Mouse (Mus musculus) stomach, embryonic 16.5 days (tissue): Measurements from ENCODE around the gene Tm4sf20. TPM values are rescaled to one million over a fixed set of nuclear protein-coding genes. Genes with fewer than 3 reads are reported as not detected.

Source experiments
- ATAC-seq: fragments of 200-750 bp; cut with Nextera tagmentation; 2 replicates; pipeline ENCODE4 v1.8.0; 2017; ENCODE audit warnings: moderate number of reproducible peaks, moderate TSS enrichment; ENCODE audit not compliant: insufficient read depth, low FRiP score
- H3K27ac ChIP-seq: fragments of 300-500 bp; sonication (generic); 2 replicates; pipeline ENCODE4 v1.5.1; 2014; ENCODE audit warnings: low read length
- H3K27me3 ChIP-seq: fragments of 300-500 bp; sonication (generic); 2 replicates; pipeline ENCODE4 v1.6.1; 2014; ENCODE audit warnings: low read length, control low read depth, mixed read lengths; ENCODE audit not compliant: control insufficient read depth, insufficient read depth
- H3K36me3 ChIP-seq: fragments of 300-500 bp; sonication (generic); 2 replicates; pipeline ENCODE4 v1.6.1; 2014; ENCODE audit warnings: low read length; ENCODE audit not compliant: control insufficient read depth, insufficient read depth
- H3K4me1 ChIP-seq: fragments of 300-500 bp; sonication (generic); 2 replicates; pipeline ENCODE4 v1.6.1; 2014; ENCODE audit warnings: low read length, control low read depth, mixed read lengths; ENCODE audit not compliant: control insufficient read depth, insufficient read depth
- H3K4me2 ChIP-seq: fragments of 300-500 bp; sonication (generic); 2 replicates; pipeline ENCODE4 v1.6.1; 2014; ENCODE audit warnings: low read depth, low read length, mixed read lengths
- H3K4me3 ChIP-seq: fragments of 300-500 bp; sonication (generic); replicated peaks from 2 replicates; pipeline ENCODE4 v1.5.1; 2014; ENCODE audit warnings: mild to moderate bottlenecking, low read length
- H3K9ac ChIP-seq: fragments of 300-500 bp; sonication (generic); 2 replicates; pipeline ENCODE4 v1.6.1; 2014; ENCODE audit warnings: low read length
- H3K9me3 ChIP-seq: fragments of 300-500 bp; sonication (generic); replicated peaks from 2 replicates; pipeline ENCODE4 v1.6.1; 2016; ENCODE audit warnings: low read length, control low read depth; ENCODE audit not compliant: control insufficient read depth
- WGBS: fragments of 180-500 bp; shearing (Covaris S2); extraction: QIAGEN DNeasy Blood & Tissue Kit; methylation state at CpG from one replicate; pipeline ENCODE4 v1.1.7; 2014; 5-methylcytosine and 5-hydroxymethylcytosine counted together
- polyA plus RNA-seq: library from polyadenylated mRNA; unstranded; fragments of >200 nt; fragmentation: Nextera tagmentation; extraction: Ambion mirVana; gene quantifications from 2 replicates; pipeline ENCODE4 v1.2.1, GENCODE M21; 2015

Tm4sf20 gene
- polyA plus RNA-seq, 1 experiment from 2014 or later: 21.3 TPM

DNA sequence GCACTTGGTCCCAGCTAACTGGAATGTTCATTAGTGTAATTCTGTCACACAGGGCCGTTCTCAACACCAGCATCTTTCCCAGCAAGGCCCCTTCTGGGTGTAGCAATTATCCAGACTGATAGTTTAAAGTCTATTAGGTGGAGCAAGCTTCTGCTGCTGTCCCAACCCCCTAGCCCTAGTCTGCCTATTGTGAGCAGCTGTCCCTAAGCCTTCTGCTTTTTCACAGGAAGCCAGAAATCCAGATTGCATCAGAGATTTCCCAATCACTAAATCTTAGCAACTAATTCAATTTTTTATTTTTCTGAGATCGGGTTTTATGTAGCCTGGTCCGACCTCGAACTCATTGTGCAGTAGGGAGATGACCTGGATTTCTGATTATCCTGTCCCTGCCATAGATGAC lies 30.7 kb upstream of the Tm4sf20 start:
- WGBS: 73% methylated on average over 4 of the region's 4 CpGs

DNA sequence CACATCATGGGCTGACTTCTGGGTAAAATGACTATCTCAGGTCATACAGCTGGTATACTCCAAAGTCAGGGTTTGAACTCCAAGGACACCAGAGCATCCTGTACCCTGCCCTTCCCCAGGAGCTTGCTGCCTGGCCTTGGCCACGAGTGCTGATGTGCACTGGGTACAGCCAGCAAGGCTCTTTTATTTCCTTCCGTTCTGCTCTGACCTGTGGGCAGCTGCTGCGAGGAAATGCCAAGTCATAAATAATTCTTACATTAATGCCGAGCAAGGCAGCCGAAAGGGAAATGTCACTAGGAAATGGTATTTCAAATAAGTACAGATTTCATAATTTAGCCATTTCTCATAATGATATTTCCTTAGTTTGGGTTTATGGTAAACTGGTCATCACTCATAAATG lies 30.0 kb upstream of the Tm4sf20 start:
- no peak overlapping the region for H3K4me2 ChIP-seq
- no peaks in the 10 kb centered on the region for H3K36me3 ChIP-seq
- no peak overlapping the region for H3K27ac ChIP-seq
- no peaks in the 10 kb centered on the region for H3K9me3 ChIP-seq
- no peak overlapping the region for H3K9ac ChIP-seq
- no peaks in the 10 kb centered on the region for H3K4me1 ChIP-seq
- 53% methylated on average over 5 of the region's 5 CpGs for WGBS
- no peak overlapping the region for H3K4me3 ChIP-seq
- ATAC-seq: no peak
- H3K27me3 ChIP-seq: no peaks in the 10 kb centered on the region

More for the DNA sequence above, 30.7 kb upstream of the Tm4sf20 start:
- no peak overlapping the region for H3K4me2 ChIP-seq
- H3K9me3 ChIP-seq: no peaks in the 10 kb centered on the region
- no peak overlapping the region for H3K9ac ChIP-seq
- no peak overlapping the region for H3K27ac ChIP-seq
- no peaks in the 10 kb centered on the region for H3K4me1 ChIP-seq
- H3K36me3 ChIP-seq: no peaks in the 10 kb centered on the region
- no peaks in the 10 kb centered on the region for H3K27me3 ChIP-seq
- H3K4me3 ChIP-seq: no peak overlapping the region
- ATAC-seq: no peak

DNA sequence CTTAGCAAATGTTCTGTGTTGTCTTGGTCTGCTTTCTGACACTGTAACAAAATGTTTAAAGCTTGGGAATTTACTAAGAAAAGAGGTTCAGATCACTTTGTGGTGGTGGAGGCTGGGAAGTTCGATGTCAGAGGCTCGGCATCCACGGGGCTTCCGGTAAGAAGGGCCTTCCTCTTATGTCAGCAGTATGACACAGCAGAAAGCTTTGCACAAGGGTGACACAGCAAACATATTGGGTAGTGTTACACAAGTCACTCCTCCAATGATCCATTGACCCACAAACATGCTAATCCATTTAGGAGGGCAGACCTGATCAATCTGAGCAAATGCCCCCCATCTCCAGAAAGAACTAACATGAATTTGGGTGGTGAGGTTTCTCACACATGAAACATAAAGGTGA lies 28.8 kb upstream of the Tm4sf20 start:
- Histone ChIP-seq H3K9ac (no peak overlapping the region), H3K27ac (no peak overlapping the region), H3K4me2 (no peak overlapping the region), H3K36me3 (no peaks in the 10 kb centered on the region), H3K4me3 (no peak overlapping the region), H3K27me3 (no peaks in the 10 kb centered on the region), H3K4me1 (no peaks in the 10 kb centered on the region), H3K9me3 (no peaks in the 10 kb centered on the region)
- WGBS: 87% methylated on average over 4 of the region's 4 CpGs
- no peak for ATAC-seq

DNA sequence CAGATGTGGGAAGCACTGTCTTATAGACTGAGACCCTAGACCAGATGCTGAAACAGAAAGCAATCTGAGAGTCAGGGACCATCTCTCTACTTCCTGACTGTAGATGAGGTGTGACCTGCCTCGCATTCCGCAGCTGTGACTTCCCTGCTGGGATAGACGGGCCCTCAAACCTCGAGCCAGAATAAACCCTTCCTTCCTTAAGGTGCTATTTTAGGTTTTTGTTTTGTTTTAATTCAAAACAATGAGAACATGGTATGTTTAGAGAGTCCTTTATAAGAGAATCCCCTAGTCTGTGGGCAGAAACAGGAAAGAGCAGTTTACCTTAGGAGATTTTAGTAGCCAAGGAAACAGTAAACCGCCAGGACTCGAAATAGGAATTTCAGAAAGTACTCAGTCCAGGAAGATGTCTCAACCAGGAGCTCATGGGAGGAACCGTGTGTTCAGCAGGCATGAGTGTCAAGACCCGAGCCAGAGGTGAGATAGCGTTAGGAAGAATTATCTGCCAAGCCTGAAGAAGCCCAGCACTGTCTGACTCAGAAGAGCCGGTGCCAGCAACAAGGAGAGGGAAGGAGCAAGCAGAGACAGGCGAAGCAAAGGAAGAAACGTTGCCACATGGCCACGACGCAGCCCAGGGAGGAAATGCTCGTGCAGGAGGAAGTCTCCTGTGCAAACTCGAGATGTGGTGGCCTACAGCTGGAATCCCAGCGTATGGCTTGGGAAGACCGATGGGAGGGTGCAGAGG lies 27.6 kb upstream of the Tm4sf20 start:
- 54% methylated on average over 18 of the region's 18 CpGs for WGBS
- no peak overlapping the region for H3K4me3 ChIP-seq
- H3K9me3 ChIP-seq: no peaks in the 10 kb centered on the region
- peak overlapping the region; percentile 53; the same call in 1 of the 2 replicates for H3K27ac ChIP-seq
- no peaks in the 10 kb centered on the region for H3K36me3 ChIP-seq
- H3K9ac ChIP-seq: no peak overlapping the region
- no peaks in the 10 kb centered on the region for H3K4me1 ChIP-seq
- H3K27me3 ChIP-seq: no peaks in the 10 kb centered on the region
- no peak overlapping the region for H3K4me2 ChIP-seq
- ATAC-seq: no peak

DNA sequence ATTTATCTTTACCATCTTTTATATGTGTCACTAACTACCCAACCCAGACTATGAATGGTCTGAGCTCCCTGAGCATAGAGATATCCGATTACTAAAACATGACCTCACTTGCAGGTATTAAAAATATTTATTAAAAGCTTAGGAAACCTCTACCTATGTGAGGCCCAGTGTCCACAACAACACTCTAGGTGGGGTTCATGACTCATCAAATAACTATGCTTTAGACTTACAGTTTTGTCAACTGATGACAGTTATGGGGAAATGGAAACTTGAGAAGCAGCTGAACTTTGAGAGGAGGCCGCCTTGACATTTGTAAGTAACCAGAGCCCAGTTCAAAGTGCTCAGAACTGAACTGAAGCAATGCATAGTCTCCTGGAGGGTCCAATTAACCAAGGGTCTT lies 26.9 kb upstream of the Tm4sf20 start:
- Histone ChIP-seq H3K4me1 (no peaks in the 10 kb centered on the region), H3K4me2 (no peak overlapping the region), H3K9ac (no peak overlapping the region), H3K4me3 (no peak overlapping the region), H3K9me3 (no peaks in the 10 kb centered on the region), H3K27me3 (no peaks in the 10 kb centered on the region), H3K27ac (no peak overlapping the region), H3K36me3 (no peaks in the 10 kb centered on the region)
- 66% methylated on average over 2 of the region's 2 CpGs for WGBS
- ATAC-seq: no peak

DNA sequence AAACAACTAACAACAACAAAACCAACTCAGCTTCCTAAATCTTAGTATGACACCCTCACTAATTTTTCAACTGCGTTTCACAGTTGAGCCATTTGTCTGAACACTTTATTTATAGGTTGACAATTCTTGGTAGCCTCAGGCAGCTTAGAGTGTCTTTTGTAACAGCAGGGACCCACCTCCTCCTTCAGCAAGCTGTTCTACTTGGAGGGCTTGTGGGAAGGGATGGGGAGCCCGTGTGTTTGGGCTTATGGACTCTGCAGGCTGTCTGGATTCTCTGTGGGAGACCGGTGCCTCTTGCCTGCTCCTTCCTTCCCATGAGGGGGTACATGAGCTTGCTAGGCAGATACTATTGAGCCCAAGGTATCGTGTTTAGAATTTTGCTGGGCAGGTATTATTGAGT lies 25.7 kb upstream of the Tm4sf20 start:
- 71% methylated on average over 4 of the region's 4 CpGs for WGBS
- no peaks in the 10 kb centered on the region for H3K27me3 ChIP-seq
- H3K4me2 ChIP-seq: no peak overlapping the region
- H3K27ac ChIP-seq: no peak overlapping the region
- H3K36me3 ChIP-seq: no peaks in the 10 kb centered on the region
- H3K9me3 ChIP-seq: no peaks in the 10 kb centered on the region
- no peaks in the 10 kb centered on the region for H3K4me1 ChIP-seq
- ATAC-seq: no peak
- H3K4me3 ChIP-seq: no peak overlapping the region
- H3K9ac ChIP-seq: no peak overlapping the region

DNA sequence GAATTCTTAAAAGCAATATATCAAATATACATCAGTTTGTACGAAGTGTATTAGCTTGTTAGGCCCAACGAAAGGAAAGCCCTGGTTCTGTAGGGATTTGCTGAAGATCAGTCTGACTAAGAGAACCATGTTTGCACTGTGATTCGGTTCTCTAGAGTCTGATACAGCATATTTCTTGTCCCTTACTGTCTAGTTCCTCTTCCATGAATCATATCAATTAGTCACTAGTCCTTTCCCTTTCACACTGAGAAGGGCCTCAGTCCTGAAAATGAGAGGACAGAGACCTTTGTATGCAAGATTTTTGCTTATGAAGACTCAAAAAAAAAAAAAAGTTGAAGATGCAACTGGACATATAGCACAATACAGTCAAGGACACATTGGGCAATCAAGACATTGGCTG lies 24.8 kb upstream of the Tm4sf20 start:
- no peak for ATAC-seq
- WGBS: 65% methylated on average over 3 of the region's 3 CpGs
- Histone ChIP-seq H3K9ac (no peak overlapping the region), H3K36me3 (no peaks in the 10 kb centered on the region), H3K4me2 (no peak overlapping the region), H3K27me3 (no peaks in the 10 kb centered on the region), H3K4me1 (no peaks in the 10 kb centered on the region), H3K9me3 (no peaks in the 10 kb centered on the region), H3K27ac (no peak overlapping the region), H3K4me3 (no peak overlapping the region)

DNA sequence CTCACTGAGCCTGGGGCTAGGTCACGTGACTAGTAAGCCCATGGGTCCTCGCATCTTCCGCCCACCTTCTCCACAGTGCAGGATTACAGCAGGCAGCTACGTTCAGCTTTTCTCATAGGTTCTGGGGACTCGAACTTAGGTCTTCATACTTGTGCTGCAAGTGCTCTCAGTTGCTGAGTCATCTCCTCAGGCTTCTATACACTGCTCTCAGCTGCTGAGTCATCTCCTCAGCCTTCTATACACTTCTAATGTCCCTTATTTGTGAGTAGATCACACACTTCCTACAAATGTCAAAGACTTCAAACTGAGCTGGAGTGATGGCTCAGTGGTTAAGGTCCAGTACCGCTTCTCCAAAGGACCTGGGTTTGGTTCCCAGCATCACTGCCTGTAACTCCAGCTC lies 24.0 kb upstream of the Tm4sf20 start:
- H3K4me2 ChIP-seq: no peak overlapping the region
- 0 out of 2 replicates have a peak, but pooled peaks cover 5% of the 10 kb centered on the region for H3K4me1 ChIP-seq
- no peak overlapping the region for H3K27ac ChIP-seq
- no peak for ATAC-seq
- WGBS: 90% methylated on average over 6 of the region's 6 CpGs
- no peak overlapping the region for H3K4me3 ChIP-seq
- no peak overlapping the region for H3K9ac ChIP-seq
- no peaks in the 10 kb centered on the region for H3K27me3 ChIP-seq
- no peaks in the 10 kb centered on the region for H3K9me3 ChIP-seq
- no peaks in the 10 kb centered on the region for H3K36me3 ChIP-seq

DNA sequence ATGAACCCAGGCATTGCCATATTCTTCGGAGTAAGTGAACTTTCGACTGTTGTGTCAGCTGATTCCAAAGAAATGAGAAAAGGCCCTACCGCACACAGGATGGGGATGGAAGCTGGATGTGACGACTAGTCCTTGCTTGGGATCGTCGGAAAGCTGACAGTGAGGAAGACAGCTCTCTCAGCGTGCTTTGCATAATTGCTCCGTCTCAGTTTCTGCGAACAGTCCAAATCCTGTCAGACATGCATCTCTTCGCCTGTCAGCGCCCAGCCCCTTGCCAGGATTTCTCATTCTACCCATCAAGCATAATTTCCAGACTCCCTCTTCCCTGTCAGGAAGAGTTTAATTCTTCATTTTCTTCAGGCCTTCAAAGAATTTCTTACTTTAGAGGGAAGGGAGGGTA lies 22.8 kb upstream of the Tm4sf20 start:
- no peak for ATAC-seq

More for the DNA sequence above, 22.8 kb upstream of the Tm4sf20 start:
- Histone ChIP-seq H3K4me3 (no peak overlapping the region), H3K36me3 (no peaks in the 10 kb centered on the region), H3K27ac (no peak overlapping the region), H3K4me1 (0 out of 2 replicates have a peak, but pooled peaks cover 5% of the 10 kb centered on the region), H3K4me2 (no peak overlapping the region), H3K9me3 (no peaks in the 10 kb centered on the region), H3K27me3 (no peaks in the 10 kb centered on the region), H3K9ac (no peak overlapping the region)
- WGBS: 82% methylated on average over 11 of the region's 11 CpGs
